In the genomic region with DNA sequence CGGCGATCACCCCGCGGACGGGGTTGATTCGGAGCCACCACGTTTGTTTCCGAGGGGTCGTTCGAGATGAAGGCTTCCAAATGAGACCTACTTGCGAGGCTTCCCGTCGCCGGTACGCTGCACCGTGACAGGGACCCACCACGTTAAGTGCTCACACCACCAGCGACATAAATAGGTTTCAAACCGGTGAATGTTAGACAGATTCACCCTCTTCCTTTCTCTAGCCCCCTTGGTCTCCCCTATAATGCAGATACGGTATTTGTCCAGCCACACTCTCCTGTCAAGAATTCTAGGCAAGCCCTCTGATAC, we compare ENCODE assay signal across 8 mouse cellular contexts. TPM values are rescaled to one million over a fixed set of nuclear protein-coding genes. Genes with fewer than 3 reads are reported as not detected.
A peak's percentile ranks its signal among the peaks of the same experiment; 100 is the strongest.
DNase-seq lines count a peak whose midpoint lies in the region; ATAC-seq and TF ChIP-seq lines count a peak whose summit lies in the region.

No protein-coding gene starts in this region.

- no peak for TF ChIP-seq POLR2A in liver, adult 2 months (IDR thresholded peaks at IDR 0.05; ENCODE audit: extremely low read depth, insufficient read depth, low read length)

- H3K4me3 ChIP-seq in liver, adult 2 months (ENCODE audit: insufficient read depth, low read depth, low read length): peak overlapping the region; percentile 67
- peak overlapping the region; percentile 96 for H3K4me3 ChIP-seq in embryonic facial prominence, embryonic 12.5 days
- H3K4me3 ChIP-seq in intestine, embryonic 15.5 days (replicated peaks): peak overlapping the region; percentile 96
- peak overlapping the region; percentile 95 for H3K4me3 ChIP-seq in neural tube, embryonic 12.5 days

- TF ChIP-seq CTCF in liver, adult 2 months (IDR thresholded peaks at IDR 0.05; ENCODE audit: low read depth, low read length): no peak

- no peaks in the 10 kb centered on the region for H3K36me3 ChIP-seq in liver, adult 2 months (ENCODE audit: control insufficient read depth, insufficient read depth, low read length)
- no peaks in the 10 kb centered on the region for H3K36me3 ChIP-seq in embryonic facial prominence, embryonic 12.5 days
- no peaks in the 10 kb centered on the region for H3K36me3 ChIP-seq in intestine, embryonic 15.5 days
- H3K36me3 ChIP-seq in neural tube, embryonic 12.5 days: no peaks in the 10 kb centered on the region

- DNase-seq in liver, adult 2 months (ENCODE audit: extremely low read depth, low read depth, low spot score): peak; percentile 33
- no peak for DNase-seq in liver
- DNase-seq in cerebellum, adult 9-11 months: no peak
- no peak for DNase-seq in thymus, postnatal 36 days
- DNase-seq in c-Kit-positive CD71-positive TER-119-positive erythroid progenitor cells, embryonic 14.5 days (ENCODE audit: low spot score): no peak

- no peak overlapping the region; the same call in 1 of the 2 replicates for H3K27ac ChIP-seq in liver, adult 2 months (replicated peaks; ENCODE audit: insufficient read depth, low read depth, low read length)
- peak overlapping the region; percentile 100 for H3K27ac ChIP-seq in embryonic facial prominence, embryonic 12.5 days
- peak overlapping the region; percentile 100 for H3K27ac ChIP-seq in intestine, embryonic 15.5 days
- no peak overlapping the region for H3K27ac ChIP-seq in neural tube, embryonic 12.5 days

- peaks cover 3% of the 10 kb centered on the region; the same call in 1 of the 2 replicates for H3K79me2 ChIP-seq in liver, adult 2 months (ENCODE audit: control insufficient read depth, insufficient read depth, low read length)

- no peak for ATAC-seq in embryonic facial prominence, embryonic 12.5 days (ENCODE audit: insufficient number of reproducible peaks, insufficient read depth, low FRiP score, low TSS enrichment)
- ATAC-seq in intestine, embryonic 15.5 days: peak; percentile 31
- peak; percentile 38 for ATAC-seq in neural tube, embryonic 12.5 days (ENCODE audit: low FRiP score, low read depth)

- under 1% methylated on average over 20 of the region's 20 CpGs for WGBS in liver, adult 2 months
- WGBS in embryonic facial prominence, embryonic 12.5 days: under 1% methylated on average over 20 of the region's 20 CpGs
- 0% methylated on average over 20 of the region's 20 CpGs for WGBS in intestine, embryonic 15.5 days
- 0% methylated on average over 20 of the region's 20 CpGs for WGBS in neural tube, embryonic 12.5 days

- H3K4me2 ChIP-seq in embryonic facial prominence, embryonic 12.5 days (replicated peaks): peak overlapping the region; percentile 71
- H3K4me2 ChIP-seq in intestine, embryonic 15.5 days (replicated peaks): peak overlapping the region; percentile 64
- peak overlapping the region; percentile 68 for H3K4me2 ChIP-seq in neural tube, embryonic 12.5 days (replicated peaks)

- peak overlapping the region; percentile 57 for H3K9ac ChIP-seq in liver, adult 2 months (ENCODE audit: low read depth, low read length)
- peak overlapping the region; percentile 98 for H3K9ac ChIP-seq in embryonic facial prominence, embryonic 12.5 days
- H3K9ac ChIP-seq in intestine, embryonic 15.5 days: peak overlapping the region; percentile 96
- H3K9ac ChIP-seq in neural tube, embryonic 12.5 days: peak overlapping the region; percentile 90

- H3K9me3 ChIP-seq in embryonic facial prominence, embryonic 12.5 days: no peaks in the 10 kb centered on the region
- H3K9me3 ChIP-seq in intestine, embryonic 15.5 days: no peaks in the 10 kb centered on the region
- H3K9me3 ChIP-seq in neural tube, embryonic 12.5 days: no peaks in the 10 kb centered on the region

- peaks cover 3% of the 10 kb centered on the region; the same call in 1 of the 2 replicates for H3K4me1 ChIP-seq in liver, adult 2 months (ENCODE audit: control insufficient read depth, insufficient read depth, low read length)
- peaks cover 22% of the 10 kb centered on the region for H3K4me1 ChIP-seq in embryonic facial prominence, embryonic 12.5 days
- H3K4me1 ChIP-seq in intestine, embryonic 15.5 days (replicated peaks): peaks cover 18% of the 10 kb centered on the region
- peaks cover 15% of the 10 kb centered on the region for H3K4me1 ChIP-seq in neural tube, embryonic 12.5 days

- H3K27me3 ChIP-seq in liver, adult 2 months (ENCODE audit: control insufficient read depth, insufficient read depth, low read length): no peaks in the 10 kb centered on the region
- H3K27me3 ChIP-seq in embryonic facial prominence, embryonic 12.5 days: no peaks in the 10 kb centered on the region
- H3K27me3 ChIP-seq in intestine, embryonic 15.5 days (replicated peaks): no peaks in the 10 kb centered on the region
- no peaks in the 10 kb centered on the region for H3K27me3 ChIP-seq in neural tube, embryonic 12.5 days (replicated peaks)

RNA-seq across cellular contexts. Expression of a gene that starts 0.5 kb away (rescaled TPM):
- total RNA-seq in liver, adult 2 months (2014; rRNA removed): 24.8 and 27.7 TPM in 2 replicates
- 14.1 and 15.5 TPM in 2 replicates for polyA plus RNA-seq in liver, adult 2 months (2012; rRNA removed)
- 328 and 346 TPM in 2 replicates for polyA plus RNA-seq in embryonic facial prominence, embryonic 12.5 days (2016; fragmentation: Nextera tagmentation; extraction: Ambion mirVana)
- polyA plus RNA-seq in intestine, embryonic 15.5 days (2015; fragmentation: Nextera tagmentation; extraction: Ambion mirVana): 210 and 251 TPM in 2 replicates
- polyA plus RNA-seq in neural tube, embryonic 12.5 days (2016; fragmentation: Nextera tagmentation; extraction: Ambion mirVana): 224 and 242 TPM in 2 replicates

RNA-seq across cellular contexts. Expression of a gene that starts 15.9 kb away (rescaled TPM):
- 19.4 and 19.7 TPM in 2 replicates for total RNA-seq in liver, adult 2 months (2014; rRNA removed)
- polyA plus RNA-seq in liver, adult 2 months (2012; rRNA removed): 18.8 and 20.2 TPM in 2 replicates
- polyA plus RNA-seq in embryonic facial prominence, embryonic 12.5 days (2016; fragmentation: Nextera tagmentation; extraction: Ambion mirVana): 1.00 and 1.1 TPM in 2 replicates
- 0.87 and 1.0 TPM in 2 replicates for polyA plus RNA-seq in intestine, embryonic 15.5 days (2015; fragmentation: Nextera tagmentation; extraction: Ambion mirVana)
- 0.84 and 1.0 TPM in 2 replicates for polyA plus RNA-seq in neural tube, embryonic 12.5 days (2016; fragmentation: Nextera tagmentation; extraction: Ambion mirVana)

Comparison
In these comparisons a context has a peak if more than half of its experiments do, and no peak if none do; other contexts are left out.
1. H3K27ac ChIP-seq: peak in embryonic facial prominence, embryonic 12.5 days (single experiment) and intestine, embryonic 15.5 days (single experiment); none in liver, adult 2 months (single experiment) and neural tube, embryonic 12.5 days (single experiment).
2. RNA of a gene that starts 0.5 kb away (polyA plus RNA-seq): 328 to 346 TPM in embryonic facial prominence, embryonic 12.5 days, 210 to 251 TPM in intestine, embryonic 15.5 days and 224 to 242 TPM in neural tube, embryonic 12.5 days; 14.1 to 15.5 TPM in liver, adult 2 months; every median in the first group is over 10 times any median in the second.
3. Peak in every context shown above with its lines, with median percentiles within 50 percentile points of each other: H3K4me3 ChIP-seq, H3K9ac ChIP-seq and H3K4me2 ChIP-seq.